Mouse (Mus musculus) limb, embryonic 14.5 days (tissue): ENCODE results near the gene Npy4r. TPM values are rescaled to one million over a fixed set of nuclear protein-coding genes. Genes with fewer than 3 reads are reported as not detected.

ENCODE experiments used
- ATAC-seq: fragments of 200-750 bp; cut with Nextera tagmentation; 2 replicates; pipeline ENCODE4 v1.8.0; 2017; ENCODE audit warnings: low read depth, moderate number of reproducible peaks, moderate TSS enrichment; ENCODE audit not compliant: low FRiP score
- DNase-seq: peaks from one replicate; pipeline ENCODE4 v3.0.0-alpha.2; 2015; ENCODE audit warnings: low spot score
- H3K27ac ChIP-seq: fragments of 300-500 bp; sonication (generic); replicated peaks from 2 replicates; pipeline ENCODE4 v1.5.1; 2014; ENCODE audit warnings: low read depth, mild to moderate bottlenecking, low read length, moderate library complexity, mixed read lengths
- H3K27me3 ChIP-seq: fragments of 300-500 bp; sonication (generic); 2 replicates; pipeline ENCODE4 v1.6.1; 2014; ENCODE audit warnings: low read length, mixed read lengths; ENCODE audit not compliant: control insufficient read depth, insufficient read depth
- H3K36me3 ChIP-seq: fragments of 300-500 bp; sonication (generic); 2 replicates; pipeline ENCODE4 v1.6.1; 2014; ENCODE audit warnings: mild to moderate bottlenecking, low read length, moderate library complexity, mixed read lengths; ENCODE audit not compliant: control insufficient read depth, insufficient read depth
- H3K4me1 ChIP-seq: fragments of 300-500 bp; sonication (generic); 2 replicates; pipeline ENCODE4 v1.6.1; 2014; ENCODE audit warnings: antibody characterized with exemption, low read length, mixed read lengths; ENCODE audit not compliant: control insufficient read depth, insufficient read depth
- H3K4me2 ChIP-seq: fragments of 300-500 bp; sonication (generic); replicated peaks from 2 replicates; pipeline ENCODE4 v1.6.1; 2014; ENCODE audit warnings: low read depth, mild to moderate bottlenecking, low read length, moderate library complexity; ENCODE audit not compliant: severe bottlenecking
- H3K4me3 ChIP-seq: fragments of 300-500 bp; sonication (generic); replicated peaks from 2 replicates; pipeline ENCODE4 v1.5.1; 2014; ENCODE audit warnings: low read length
- H3K9ac ChIP-seq: fragments of 300-500 bp; sonication (generic); 2 replicates; pipeline ENCODE4 v1.6.1; 2014; ENCODE audit warnings: mild to moderate bottlenecking, low read depth, low read length, moderate library complexity; ENCODE audit not compliant: severe bottlenecking
- H3K9me3 ChIP-seq: fragments of 300-500 bp; sonication (generic); 2 replicates; pipeline ENCODE4 v1.6.1; 2016; ENCODE audit warnings: low read length; ENCODE audit not compliant: control insufficient read depth
- POLR2A ChIP-seq: fragments of 200-500 bp; IDR thresholded peaks from 2 replicates; pipeline ENCODE4 v1.8.0; 2012; ENCODE audit warnings: inconsistent platforms, mild to moderate bottlenecking, moderate library complexity, borderline replicate concordance; ENCODE audit not compliant: insufficient read depth, insufficient read length; ENCODE audit errors: extremely low read depth
- WGBS: fragments of 180-500 bp; shearing (Covaris S2); extraction: QIAGEN DNeasy Blood & Tissue Kit; methylation state at CpG from one replicate; pipeline ENCODE4 v1.1.7; 2014; 5-methylcytosine and 5-hydroxymethylcytosine counted together
- polyA plus RNA-seq, 2 experiments: library from polyadenylated mRNA; depleted of rRNA in 1 of 2; stranded (reverse) in 1 of 2; unstranded in 1 of 2; fragments of >200 nt; fragmentation: Nextera tagmentation in 1 of 2; extraction: Ambion mirVana in 1 of 2; gene quantifications; 2 replicates each; pipeline versions ENCODE4 v1.2.1 to v1.2.3; 2012 to 2014

Gene Npy4r
- polyA plus RNA-seq, 2 experiments: 0.01 TPM; not detected in 1

DNA sequence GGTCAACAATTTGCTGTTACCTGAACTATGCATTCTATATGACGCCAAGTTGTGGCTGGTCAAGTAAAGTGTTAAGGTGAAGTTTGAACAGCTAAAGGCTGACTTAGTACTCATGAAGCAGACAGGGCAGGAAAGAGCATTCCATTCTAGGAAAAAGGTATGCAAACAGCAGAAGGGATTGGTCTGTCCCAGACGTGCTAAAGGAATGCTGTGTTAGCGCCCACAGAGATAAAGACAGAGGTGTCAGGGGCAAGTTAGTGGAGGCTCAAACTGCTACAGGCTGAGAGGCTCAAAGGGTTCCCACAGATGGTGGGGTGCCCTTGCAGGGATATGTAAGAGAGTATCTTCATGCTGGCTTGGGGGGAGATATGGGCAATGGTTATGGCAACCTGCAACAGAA lies 48.4 kb downstream of the Npy4r start:
- Histone ChIP-seq H3K27ac (no peak overlapping the region), H3K9ac (no peak overlapping the region), H3K36me3 (no peaks in the 10 kb centered on the region), H3K4me3 (no peak overlapping the region), H3K27me3 (no peaks in the 10 kb centered on the region), H3K4me1 (peaks cover 4% of the 10 kb centered on the region; the same call in 1 of the 2 replicates), H3K9me3 (no peaks in the 10 kb centered on the region), H3K4me2 (no peak overlapping the region)
- TF ChIP-seq POLR2A: no peak
- 64% methylated on average over 3 of the region's 3 CpGs for WGBS
- ATAC-seq (no peak), DNase-seq (no peak)

DNA sequence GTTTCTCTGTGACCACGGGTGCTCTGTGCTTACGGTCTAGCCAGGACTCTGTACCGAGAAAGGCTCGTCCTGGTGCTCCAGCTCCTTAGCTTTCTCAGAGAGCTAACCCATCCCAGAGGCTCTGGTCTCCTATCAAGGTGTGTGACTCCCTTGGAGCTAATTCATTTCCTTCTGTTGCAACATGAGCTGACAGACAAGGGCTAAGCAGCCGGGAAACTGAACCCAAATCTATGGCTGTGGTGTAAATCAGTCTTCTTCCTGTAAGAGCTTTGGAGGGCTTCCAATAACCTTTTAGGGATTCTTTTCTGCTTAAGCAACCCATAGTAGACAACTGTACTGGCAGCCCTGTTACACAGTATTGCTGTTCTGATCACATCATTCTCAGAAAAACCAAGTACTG lies 49.7 kb downstream of the Npy4r start, which contains the start of gene A630023A22Rik:
Gene A630023A22Rik, minus strand, starts transcription at position 154 of the 400 bp plus-strand sequence.
- H3K36me3 ChIP-seq: no peaks in the 10 kb centered on the region
- H3K9ac ChIP-seq: no peak within 1 kb of the TSS
- H3K4me2 ChIP-seq: no peak within 1 kb of the TSS
- H3K27me3 ChIP-seq: no peaks in the 10 kb centered on the region
- no peaks in the 10 kb centered on the region for H3K9me3 ChIP-seq
- DNase-seq (peak; percentile 59), ATAC-seq (no peak)
- H3K27ac ChIP-seq: no peak within 1 kb of the TSS
- H3K4me1 ChIP-seq: peaks cover 4% of the 10 kb centered on the region; the same call in 1 of the 2 replicates
- no peak within 1 kb of the TSS for H3K4me3 ChIP-seq
- TF ChIP-seq POLR2A: no peak
- 59% methylated on average over 5 of the region's 5 CpGs for WGBS

DNA sequence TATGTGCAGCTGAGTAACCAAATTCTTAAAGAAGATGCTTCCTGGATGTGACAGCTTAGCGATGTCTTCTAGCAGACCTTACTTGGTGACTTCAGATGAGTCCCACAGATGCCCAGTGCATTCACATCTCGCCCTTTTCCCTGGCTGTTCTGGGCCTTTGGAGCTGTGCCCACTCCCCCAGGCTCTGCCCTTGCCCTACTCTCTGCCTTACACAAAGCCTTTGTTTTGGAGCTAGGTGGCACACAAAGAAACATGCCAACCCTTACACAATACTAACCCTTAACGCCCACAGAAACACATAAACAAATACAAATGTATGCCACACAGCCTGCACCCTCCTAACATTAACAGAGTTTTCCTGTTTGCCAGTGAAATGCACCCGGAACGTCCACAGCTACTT lies 56.1 kb downstream of the Npy4r start:
- Histone ChIP-seq H3K9me3 (no peaks in the 10 kb centered on the region), H3K4me3 (no peak overlapping the region), H3K27ac (no peak overlapping the region), H3K4me2 (no peak overlapping the region), H3K9ac (no peak overlapping the region), H3K36me3 (no peaks in the 10 kb centered on the region), H3K4me1 (no peaks in the 10 kb centered on the region), H3K27me3 (no peaks in the 10 kb centered on the region)
- no peak for ATAC-seq
- WGBS: 82% methylated on average over 5 of the region's 5 CpGs
- no peak for DNase-seq
- no peak for TF ChIP-seq POLR2A

Other genes with a start within 250 kb of the Npy4r start
- 52.9 and 77.9 TPM in 2 replicates for gene Gdf10, start 228.9 kb downstream of the Npy4r start, polyA plus RNA-seq (2012; rRNA removed)
- 38.8 and 49.0 TPM in 2 replicates for gene Gdf10, start 228.9 kb downstream of the Npy4r start, polyA plus RNA-seq (2014; fragmentation: Nextera tagmentation; extraction: Ambion mirVana)
- 0.03 and 0.04 TPM in 2 replicates for gene Gdf2, start 211.4 kb downstream of the Npy4r start, polyA plus RNA-seq (2012; rRNA removed)
- gene Gdf2, start 211.4 kb downstream of the Npy4r start, polyA plus RNA-seq (2014; fragmentation: Nextera tagmentation; extraction: Ambion mirVana): not detected in 2 replicates
- not detected in 2 replicates for gene Rbp3, start 198.5 kb downstream of the Npy4r start, polyA plus RNA-seq (2012; rRNA removed)
- not detected in 2 replicates for gene Rbp3, start 198.5 kb downstream of the Npy4r start, polyA plus RNA-seq (2014; fragmentation: Nextera tagmentation; extraction: Ambion mirVana)
- 0.65 and 0.77 TPM in 2 replicates for gene Zfp488, start 173.7 kb downstream of the Npy4r start, polyA plus RNA-seq (2012; rRNA removed)
- 0.21 and 0.30 TPM in 2 replicates for gene Zfp488, start 173.7 kb downstream of the Npy4r start, polyA plus RNA-seq (2014; fragmentation: Nextera tagmentation; extraction: Ambion mirVana)
- gene Gm30083, start 137.3 kb downstream of the Npy4r start, polyA plus RNA-seq (2012; rRNA removed): not detected in 2 replicates
- not detected in 2 replicates for gene Gm30083, start 137.3 kb downstream of the Npy4r start, polyA plus RNA-seq (2014; fragmentation: Nextera tagmentation; extraction: Ambion mirVana)
- not detected in 2 replicates for gene Gm5460, start 135.7 kb downstream of the Npy4r start, polyA plus RNA-seq (2012; rRNA removed)
- gene Gm5460, start 135.7 kb downstream of the Npy4r start, polyA plus RNA-seq (2014; fragmentation: Nextera tagmentation; extraction: Ambion mirVana): not detected in 2 replicates
- not detected in 2 replicates for gene Antxrl, start 99.8 kb downstream of the Npy4r start, polyA plus RNA-seq (2012; rRNA removed)
- gene Antxrl, start 99.8 kb downstream of the Npy4r start, polyA plus RNA-seq (2014; fragmentation: Nextera tagmentation; extraction: Ambion mirVana): not detected in 2 replicates
- 14.5 and 23.7 TPM in 2 replicates for gene Anxa8, start 66.5 kb downstream of the Npy4r start, polyA plus RNA-seq (2012; rRNA removed)
- gene Anxa8, start 66.5 kb downstream of the Npy4r start, polyA plus RNA-seq (2014; fragmentation: Nextera tagmentation; extraction: Ambion mirVana): 35.9 and 42.5 TPM in 2 replicates
- gene A630023A22Rik, start 49.7 kb downstream of the Npy4r start, polyA plus RNA-seq (2012; rRNA removed): not detected in 2 replicates
- not detected in 2 replicates for gene A630023A22Rik, start 49.7 kb downstream of the Npy4r start, polyA plus RNA-seq (2014; fragmentation: Nextera tagmentation; extraction: Ambion mirVana)
- 1.2 and 3.4 TPM in 2 replicates for gene Gprin2, start 49.2 kb upstream of the Npy4r start, polyA plus RNA-seq (2012; rRNA removed)
- 0.70 and 0.81 TPM in 2 replicates for gene Gprin2, start 49.2 kb upstream of the Npy4r start, polyA plus RNA-seq (2014; fragmentation: Nextera tagmentation; extraction: Ambion mirVana)
- gene Syt15, start 67.1 kb upstream of the Npy4r start, polyA plus RNA-seq (2012; rRNA removed): 0.65 and 0.83 TPM in 2 replicates
- 0.51 and 0.53 TPM in 2 replicates for gene Syt15, start 67.1 kb upstream of the Npy4r start, polyA plus RNA-seq (2014; fragmentation: Nextera tagmentation; extraction: Ambion mirVana)
- gene Shld2, start 158.0 kb upstream of the Npy4r start, polyA plus RNA-seq (2012; rRNA removed): 5.1 and 6.7 TPM in 2 replicates
- 11.2 and 11.7 TPM in 2 replicates for gene Shld2, start 158.0 kb upstream of the Npy4r start, polyA plus RNA-seq (2014; fragmentation: Nextera tagmentation; extraction: Ambion mirVana)
- gene Glud1, start 158.2 kb upstream of the Npy4r start, polyA plus RNA-seq (2012; rRNA removed): 67.1 and 67.3 TPM in 2 replicates
- 81.2 and 93.9 TPM in 2 replicates for gene Glud1, start 158.2 kb upstream of the Npy4r start, polyA plus RNA-seq (2014; fragmentation: Nextera tagmentation; extraction: Ambion mirVana)
- 7.1 and 23.5 TPM in 2 replicates for gene Fam25c, start 202.9 kb upstream of the Npy4r start, polyA plus RNA-seq (2012; rRNA removed)
- gene Fam25c, start 202.9 kb upstream of the Npy4r start, polyA plus RNA-seq (2014; fragmentation: Nextera tagmentation; extraction: Ambion mirVana): 30.0 and 45.6 TPM in 2 replicates
- 2.1 and 3.8 TPM in 2 replicates for gene Sncg, start 222.3 kb upstream of the Npy4r start, polyA plus RNA-seq (2012; rRNA removed)
- gene Sncg, start 222.3 kb upstream of the Npy4r start, polyA plus RNA-seq (2014; fragmentation: Nextera tagmentation; extraction: Ambion mirVana): 3.0 and 3.6 TPM in 2 replicates
- 4.5 and 4.7 TPM in 2 replicates for gene Mmrn2, start 223.0 kb upstream of the Npy4r start, polyA plus RNA-seq (2012; rRNA removed)
- 6.9 and 7.7 TPM in 2 replicates for gene Mmrn2, start 223.0 kb upstream of the Npy4r start, polyA plus RNA-seq (2014; fragmentation: Nextera tagmentation; extraction: Ambion mirVana)